Mouse (Mus musculus) heart, postnatal 0 days (tissue): ENCODE measurements around the gene Usp38.

Experiments
- CTCF ChIP-seq: IDR thresholded peaks from 2 replicates; pipeline ENCODE4 v1.5.1; 2016; ENCODE audit warnings: antibody characterized with exemption, control low read depth, low read depth
- EP300 ChIP-seq: IDR thresholded peaks from 2 replicates; pipeline ENCODE4 v1.6.1; 2016; ENCODE audit warnings: antibody characterized with exemption, low read depth

- TF ChIP-seq CTCF (no peak), EP300 (no peak)
Observed at GRCm38 (mm10) chr8:80981696-80982095, 33.0 kb downstream of the Usp38 start.
